Mouse (Mus musculus) left cerebral cortex, adult 8-10 months (tissue): ENCODE results near the gene Impg2. TPM values are rescaled to one million over a fixed set of nuclear protein-coding genes. Genes with fewer than 3 reads are reported as not detected.

Source experiments
- DNase-seq, 2 experiments: peaks; one replicate each; pipeline ENCODE4 v3.0.0; 2022; ENCODE audit warnings: low spot score in 2 of 2
- total RNA-seq, 4 experiments: library from RNA; stranded (reverse); gene quantifications; 2 replicates each; pipeline ENCODE4 v1.2.4; 2022

The Impg2 gene
- under 1 TPM; 0.41 to 0.68 (median 0.55) TPM for total RNA-seq

- no peak for DNase-seq
Observed at GRCm38 (mm10) chr16:56204051-56204450, at the start of gene Impg2. Gene Impg2 (plus strand): TSS chr16:56204313.

GRCm38 (mm10) chr16:56163466-56163865 is 40.6 kb upstream of the Impg2 start:
- DNase-seq: no peak

GRCm38 (mm10) chr16:56170247-56170646 is 33.9 kb upstream of the Impg2 start:
- no peak for DNase-seq

GRCm38 (mm10) chr16:56175867-56176581 is 28.1 kb upstream of the Impg2 start:
- no peak for DNase-seq

- no peak for DNase-seq
Observed at GRCm38 (mm10) chr16:56186863-56187262, 17.2 kb upstream of the Impg2 start.

- DNase-seq: no peak
Observed at GRCm38 (mm10) chr16:56188198-56188597, 15.9 kb upstream of the Impg2 start.

GRCm38 (mm10) chr16:56212740-56213139 is 8.6 kb downstream of the Impg2 start:
- DNase-seq: no peak

- no peak for DNase-seq
Observed at GRCm38 (mm10) chr16:56227686-56228085, 23.6 kb downstream of the Impg2 start.

- DNase-seq: no peak
Observed at GRCm38 (mm10) chr16:56229455-56229854, 25.3 kb downstream of the Impg2 start.

- no peak for DNase-seq
Observed at GRCm38 (mm10) chr16:56231300-56231699, 27.2 kb downstream of the Impg2 start.

GRCm38 (mm10) chr16:56232736-56233135 is 28.6 kb downstream of the Impg2 start:
- DNase-seq: no peak

- no peak for DNase-seq
Observed at GRCm38 (mm10) chr16:56246031-56246430, 41.9 kb downstream of the Impg2 start.

- no peak for DNase-seq
Observed at GRCm38 (mm10) chr16:56273917-56274316, 69.8 kb downstream of the Impg2 start.

- DNase-seq: no peak
Observed at GRCm38 (mm10) chr16:56279060-56279459, 74.9 kb downstream of the Impg2 start.

- DNase-seq: no peak
Observed at GRCm38 (mm10) chr16:56279752-56280151, 75.6 kb downstream of the Impg2 start.

GRCm38 (mm10) chr16:56281336-56281735 is 77.2 kb downstream of the Impg2 start:
- DNase-seq: no peak

- DNase-seq: no peak
Observed at GRCm38 (mm10) chr16:56283330-56283729, 79.2 kb downstream of the Impg2 start.

- no peak for DNase-seq
Observed at GRCm38 (mm10) chr16:56283873-56284272, 79.8 kb downstream of the Impg2 start.

GRCm38 (mm10) chr16:56286076-56286475 is 82.0 kb downstream of the Impg2 start:
- no peak for DNase-seq

- DNase-seq: no peak
Observed at GRCm38 (mm10) chr16:56286977-56287376, 82.9 kb downstream of the Impg2 start.

GRCm38 (mm10) chr16:56294887-56295286 is 90.8 kb downstream of the Impg2 start:
- DNase-seq: no peak

- no peak for DNase-seq
Observed at GRCm38 (mm10) chr16:56295888-56296648, 92.0 kb downstream of the Impg2 start.

GRCm38 (mm10) chr16:56298248-56298647 is 94.1 kb downstream of the Impg2 start:
- DNase-seq: no peak
